Mouse (Mus musculus) layer of hippocampus, adult 11-12 months (tissue): ENCODE results near the gene Gsdma3.
"Not testable (repeated sequence)": the region's sequence is repeated elsewhere in the genome, so short reads cannot be mapped to it uniquely, and the experiment has no call there.

ENCODE experiments used
- DNase-seq: peaks from one replicate; pipeline ENCODE4 v3.0.0; 2022; ENCODE audit warnings: low spot score

The Gsdma3 gene

DNA sequence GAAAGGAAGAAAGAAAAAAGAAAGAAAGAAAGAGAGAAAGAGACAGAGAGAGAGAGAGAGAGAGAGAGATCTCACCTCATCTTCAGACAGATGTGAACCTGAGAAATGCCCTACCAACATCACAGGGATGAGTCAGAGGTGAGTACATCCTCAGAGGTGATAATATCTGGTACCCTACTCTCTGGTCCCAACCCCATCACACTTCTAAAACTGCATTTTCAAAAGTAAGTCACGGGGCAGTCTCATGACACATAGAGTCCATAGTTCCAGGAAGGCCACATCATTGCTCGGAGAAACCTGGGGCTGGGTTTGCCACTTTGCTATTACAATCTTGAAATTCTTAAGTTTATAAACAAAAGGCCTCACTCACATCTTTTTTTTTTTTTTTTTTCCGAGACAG, 30.2 kb upstream of the Gsdma3 start:
- no peak for DNase-seq

DNA sequence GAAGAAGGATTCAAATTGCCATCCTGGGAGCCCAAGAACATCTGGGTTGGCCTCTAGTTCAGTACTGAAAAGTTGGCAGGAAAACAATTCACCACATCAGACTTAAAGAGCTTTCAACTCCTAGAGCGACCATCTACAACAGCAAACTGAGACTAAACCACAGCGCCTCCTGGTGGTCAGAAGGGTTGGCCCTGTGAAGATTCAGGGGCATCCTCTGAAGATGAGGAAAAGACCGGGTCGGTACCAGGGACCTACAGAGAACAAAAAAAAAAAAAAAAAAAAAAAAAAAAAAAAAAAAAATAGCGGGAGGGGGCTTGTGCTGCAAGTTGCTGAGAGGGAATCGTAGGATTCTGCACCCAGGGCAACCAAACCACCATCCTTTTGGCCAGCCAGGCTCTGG, 28.8 kb upstream of the Gsdma3 start:
- no peak for DNase-seq

DNA sequence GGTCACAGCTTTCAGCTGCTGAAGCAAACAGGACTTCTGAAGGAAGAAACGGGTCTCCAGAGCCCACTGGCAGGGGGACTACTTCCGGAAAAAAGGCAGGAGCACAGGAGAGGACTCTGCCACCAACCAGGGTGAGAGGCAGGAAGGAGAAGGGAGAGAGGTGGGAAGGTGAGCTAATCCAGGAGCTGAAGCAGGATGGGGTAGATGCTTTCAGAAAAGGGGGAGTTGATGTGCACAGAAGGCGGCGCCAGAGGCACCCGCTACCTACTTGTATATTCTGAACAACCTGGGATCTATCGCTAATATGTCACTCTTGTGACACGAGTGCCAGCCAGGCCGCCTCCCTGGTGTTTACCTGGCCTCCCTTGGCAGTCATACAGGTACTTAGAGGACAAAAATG, 28.2 kb upstream of the Gsdma3 start, which contains the start of gene Lrrc3c:
Gene Lrrc3c, plus strand, starts transcription at position 301 of the 400 bp plus-strand sequence.
- DNase-seq: no peak

- DNase-seq: no peak
These were observed 27.3 kb upstream of the Gsdma3 start for GRCm38 (mm10) chr11:98598851-98599290.

- DNase-seq: no peak
These were observed 26.9 kb upstream of the Gsdma3 start for GRCm38 (mm10) chr11:98599291-98599690.

GRCm38 (mm10) chr11:98602090-98602690, 24.0 kb upstream of the Gsdma3 start:
- no peak for DNase-seq

DNA sequence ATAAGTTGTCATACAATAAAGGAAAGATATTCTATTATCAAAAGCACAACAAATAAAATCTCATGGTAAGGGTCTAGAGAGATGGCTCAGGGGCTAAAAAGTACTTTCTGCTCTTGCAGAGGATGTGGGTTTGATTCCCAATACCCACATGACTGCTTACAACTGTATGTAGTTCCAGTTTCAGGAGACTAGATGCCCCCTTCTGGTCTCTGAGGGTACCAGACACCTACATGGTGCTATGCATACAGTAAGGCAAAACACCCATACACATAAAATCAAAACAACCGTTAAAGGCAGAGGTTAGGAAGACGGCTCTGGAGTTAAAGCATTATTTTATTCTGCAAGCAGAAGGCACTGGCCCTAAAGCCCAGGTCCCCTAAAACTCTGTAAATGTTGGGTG, 22.2 kb upstream of the Gsdma3 start:
- DNase-seq: no peak

DNA sequence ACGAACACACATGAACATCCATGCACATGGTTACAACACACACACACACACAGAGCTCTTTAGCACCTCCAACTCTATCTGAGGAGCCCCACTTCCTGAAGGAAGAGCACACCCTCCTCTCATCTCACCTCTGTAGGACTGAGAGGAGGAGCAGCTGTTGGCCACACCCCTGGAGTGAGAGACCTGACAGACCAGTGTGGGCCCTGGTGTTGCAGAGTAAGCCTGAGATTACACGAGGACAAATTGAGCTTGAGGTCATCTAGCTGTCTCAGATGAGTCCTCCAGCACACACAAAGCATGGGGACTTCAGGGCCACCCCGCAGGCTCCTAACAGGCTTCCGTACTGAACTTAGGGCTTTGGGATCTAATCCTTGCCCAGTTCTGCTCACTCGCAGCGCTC, 21.2 kb upstream of the Gsdma3 start:
- DNase-seq: not testable (repeated sequence)

DNA sequence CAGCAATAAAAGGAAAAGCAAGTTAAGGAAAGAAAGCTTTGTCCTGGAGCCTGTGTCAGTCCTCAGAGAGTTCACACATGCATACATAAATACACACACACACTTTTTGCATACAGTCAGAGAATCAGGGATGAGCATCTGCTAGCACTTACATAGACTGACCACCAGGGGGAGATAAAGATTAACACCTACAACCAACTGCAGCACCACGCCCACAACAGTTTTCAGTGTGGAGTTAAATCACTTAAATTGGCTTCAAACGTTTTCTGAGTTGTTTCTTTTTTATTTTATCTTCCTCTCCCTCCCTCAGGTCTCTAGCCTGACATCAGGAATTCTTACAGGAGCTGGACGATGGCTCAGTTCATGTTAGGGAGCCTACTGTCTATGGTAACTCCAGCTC, 19.4 kb upstream of the Gsdma3 start:
- peak; percentile 50 for DNase-seq

DNA sequence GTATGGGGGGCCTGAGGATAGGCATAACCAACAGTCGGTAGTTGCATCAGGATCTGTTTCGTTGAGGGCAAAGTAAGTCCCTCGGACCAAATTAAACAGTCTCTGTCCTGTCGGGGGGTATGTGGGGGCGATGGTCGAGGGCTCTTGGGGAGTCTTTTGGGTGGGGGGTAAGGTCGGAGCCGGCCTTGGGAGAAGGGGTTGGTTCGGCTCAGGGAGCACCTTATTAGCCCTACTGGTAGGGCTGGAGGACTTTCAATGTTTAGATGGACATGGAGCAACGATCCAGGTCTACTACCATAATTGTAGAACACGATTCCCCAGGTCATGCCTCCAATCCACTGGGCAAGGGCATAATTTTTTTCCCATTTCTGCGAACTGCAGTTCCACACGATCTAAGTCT, 5.4 kb upstream of the Gsdma3 start:
- DNase-seq: no peak

DNA sequence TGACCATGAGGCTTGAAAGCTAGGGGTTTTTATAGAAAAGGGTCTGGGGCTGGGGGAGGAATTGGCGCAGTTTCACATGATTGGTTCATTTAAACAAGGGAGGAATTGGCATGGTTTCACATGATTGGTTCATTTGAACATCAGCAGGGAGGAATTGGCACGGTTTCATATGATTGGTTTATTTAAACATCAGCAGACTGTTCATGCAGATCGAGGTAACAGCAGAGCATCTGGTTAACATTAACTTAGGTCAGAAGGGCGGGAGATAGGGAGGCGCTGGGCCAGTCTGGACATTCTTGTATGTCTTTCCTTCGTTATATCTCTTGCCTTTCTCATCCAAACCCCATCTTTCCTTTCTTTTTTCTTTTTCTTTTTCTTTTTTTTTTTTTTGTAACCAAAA, 2.2 kb upstream of the Gsdma3 start:
- DNase-seq: not testable (repeated sequence)

GRCm38 (mm10) chr11:98624381-98624780, 1.8 kb upstream of the Gsdma3 start:
- not testable (repeated sequence) for DNase-seq

DNA sequence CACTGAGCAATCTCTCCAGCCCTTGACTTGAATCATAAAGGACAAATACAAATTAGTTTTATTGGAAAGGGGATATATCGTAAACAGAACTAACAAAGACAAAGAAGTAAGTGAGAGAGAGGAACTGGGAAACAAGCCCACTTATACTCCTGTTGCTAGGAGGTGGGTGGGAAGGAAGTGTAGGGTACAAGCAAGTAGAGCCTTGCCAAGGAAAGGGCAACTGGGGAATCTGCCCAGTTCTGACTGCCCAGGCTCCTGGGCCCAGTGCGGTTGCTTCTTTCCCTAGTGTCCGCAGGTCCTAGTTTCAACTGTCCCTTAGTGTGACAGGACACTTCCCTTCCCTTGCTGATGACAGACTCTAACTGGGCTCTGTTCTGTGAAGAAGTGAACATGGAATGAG, 2.5 kb downstream of the Gsdma3 start:
- no peak for DNase-seq

- no peak for DNase-seq
These were observed 4.5 kb downstream of the Gsdma3 start for GRCm38 (mm10) chr11:98630646-98631045.

DNA sequence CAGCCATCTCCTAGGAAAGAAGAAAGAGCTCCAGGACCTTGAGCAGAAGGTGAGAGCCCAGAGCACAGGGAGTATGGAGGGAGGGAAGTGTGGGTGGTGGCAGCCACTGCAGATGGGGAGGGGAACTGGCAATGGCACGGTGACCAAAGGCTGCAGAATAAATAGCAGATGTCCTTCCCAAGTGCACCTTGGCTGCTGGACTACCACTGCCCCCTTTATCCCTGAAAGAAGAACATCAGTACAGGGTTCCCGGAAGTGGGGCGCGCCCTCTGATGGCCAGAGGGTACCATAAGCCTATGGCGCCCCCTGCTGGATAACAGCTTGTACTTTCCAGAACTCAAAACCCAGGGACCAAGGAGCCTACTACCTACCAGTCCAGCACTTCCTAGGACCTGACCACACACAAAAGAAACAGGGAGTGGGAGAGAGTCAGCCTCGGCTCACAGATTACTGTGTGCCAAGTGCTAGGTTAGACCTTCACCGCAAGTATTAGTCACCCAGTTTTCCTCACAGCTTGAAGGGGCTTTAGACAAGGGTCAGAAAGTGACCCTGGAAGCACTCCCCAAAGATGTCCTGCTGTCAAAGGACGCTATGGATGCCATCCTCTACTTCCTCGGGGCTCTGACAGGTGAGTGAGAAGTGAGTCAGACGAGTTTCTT, 9.3 kb downstream of the Gsdma3 start:
- DNase-seq: not testable (repeated sequence)

GRCm38 (mm10) chr11:98637501-98637900, 11.3 kb downstream of the Gsdma3 start:
- DNase-seq: no peak

DNA sequence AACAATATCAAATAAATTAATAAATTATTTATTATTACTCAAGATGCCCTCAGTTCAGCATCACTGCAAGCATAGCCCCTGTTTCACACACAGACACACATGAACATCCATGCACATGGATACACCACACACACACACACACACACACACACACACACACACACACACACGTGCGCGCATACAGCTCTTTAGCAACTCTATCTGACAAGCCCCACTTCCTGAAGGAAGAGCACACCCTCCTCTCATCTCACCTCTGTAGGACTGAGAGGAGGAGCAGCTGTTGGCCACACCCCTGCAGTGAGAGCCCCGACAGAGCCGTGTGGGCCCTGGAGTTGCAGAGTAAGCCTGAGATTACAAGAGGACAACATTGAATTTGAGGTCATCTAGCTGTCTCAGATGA, 13.9 kb downstream of the Gsdma3 start:
- no peak for DNase-seq

DNA sequence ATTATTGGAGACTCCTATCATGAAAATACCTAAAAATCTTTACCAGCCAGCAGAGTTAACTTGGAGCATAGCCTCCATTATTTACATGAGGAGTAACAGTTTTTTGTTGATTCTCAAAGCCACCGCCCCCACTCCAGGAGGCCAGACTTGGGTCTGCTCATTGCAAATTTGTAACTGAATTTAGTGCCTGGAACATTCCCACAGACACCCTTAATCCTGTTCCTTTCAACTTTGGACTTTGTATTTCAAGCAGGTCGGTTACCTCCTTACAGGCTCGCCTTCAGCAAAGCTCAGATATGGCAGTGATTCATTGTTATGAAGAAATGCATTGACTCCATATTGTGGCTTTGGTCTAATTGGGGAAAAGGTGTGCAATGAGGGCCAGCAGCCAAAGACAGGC, 18.6 kb downstream of the Gsdma3 start:
- no peak for DNase-seq

GRCm38 (mm10) chr11:98645946-98646345, 19.8 kb downstream of the Gsdma3 start:
- no peak for DNase-seq

DNA sequence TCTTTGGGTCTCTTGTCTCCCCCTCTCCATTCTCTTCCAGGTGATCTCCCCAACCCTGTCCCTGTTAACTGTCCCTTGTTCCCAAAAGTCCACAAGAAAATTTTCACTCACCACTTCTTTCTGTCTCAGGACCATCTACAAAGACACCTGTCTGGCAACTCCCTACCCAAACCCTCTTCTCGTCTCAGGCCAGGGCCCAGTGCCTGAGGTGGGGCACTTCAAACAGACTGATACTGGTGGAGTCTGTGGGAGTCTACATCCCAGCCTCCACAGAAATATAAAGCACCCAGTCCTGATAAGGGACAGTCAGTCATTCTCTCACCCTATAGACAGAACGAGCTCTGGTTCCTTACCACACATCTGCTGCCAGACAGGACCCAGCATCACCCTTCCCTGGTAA, 20.3 kb downstream of the Gsdma3 start, which contains the start of gene Gsdma2:
Gene Gsdma2, plus strand, starts transcription at position 301 of the 400 bp plus-strand sequence.
- no peak for DNase-seq

GRCm38 (mm10) chr11:98655076-98655475, 28.9 kb downstream of the Gsdma3 start:
- not testable (repeated sequence) for DNase-seq

GRCm38 (mm10) chr11:98660517-98660916, 34.4 kb downstream of the Gsdma3 start:
- DNase-seq: peak; percentile 61

- DNase-seq: no peak
These were observed 37.9 kb downstream of the Gsdma3 start, which contains the start of gene Gsdma for GRCm38 (mm10) chr11:98664091-98664490. Gene Gsdma (plus strand): TSS chr11:98664351.

- DNase-seq: no peak
These were observed 42.8 kb downstream of the Gsdma3 start for GRCm38 (mm10) chr11:98668984-98669383.
